Mouse (Mus musculus): ENCODE data around the gene Usp10. TPM values are rescaled to one million over a fixed set of nuclear protein-coding genes. Genes with fewer than 3 reads are reported as not detected.

Gene Usp10
- polyA plus RNA-seq, 1 experiment from 2014 or later = 181 TPM

DNA sequence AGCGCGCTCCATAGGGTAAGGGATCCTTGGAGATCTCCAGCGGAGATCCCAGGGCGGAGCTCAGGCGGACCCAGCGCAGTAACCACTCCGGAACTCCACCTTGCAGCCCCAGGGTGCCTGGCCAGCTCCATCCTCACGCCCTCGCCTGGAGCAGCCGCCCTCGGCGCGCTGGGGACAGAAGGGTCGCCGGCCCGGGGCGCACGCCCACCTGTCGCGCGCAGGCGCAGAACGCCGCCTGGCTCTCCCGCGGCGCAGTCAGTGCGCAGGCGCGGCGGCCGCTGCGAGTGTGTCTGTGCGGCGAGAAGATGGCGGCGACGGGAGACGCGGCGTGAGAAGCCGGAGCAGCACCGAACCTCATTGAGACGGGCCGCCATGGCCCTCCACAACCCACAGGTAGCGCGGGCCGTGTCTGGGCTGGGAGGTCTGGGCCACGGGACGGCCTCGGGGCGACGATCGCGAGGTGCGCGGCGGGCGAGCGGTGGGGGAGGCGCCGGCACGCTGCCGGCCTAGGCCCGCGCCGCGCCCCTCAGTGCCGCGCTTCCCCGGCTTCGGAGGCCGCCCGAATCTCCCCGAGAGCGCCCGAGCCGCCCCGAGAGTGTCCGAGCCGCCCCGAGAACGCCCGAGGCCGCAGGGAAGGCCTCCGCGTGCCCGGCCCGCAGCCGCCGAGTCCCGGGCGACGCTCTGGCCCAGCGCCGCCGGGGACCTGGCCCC lies 542 bp downstream of the Usp10 start, which contains the start of gene Gm20388:
Gene Gm20388 (plus strand): TSS at position 295 of the 711 bp plus-strand sequence.
- ATAC-seq (ENCODE audit: insufficient read depth, low FRiP score, low TSS enrichment) (peak; percentile 89), DNase-seq (ENCODE audit: low spot score) (peak; percentile 96)
- Histone ChIP-seq H3K27ac (ENCODE audit: low read depth, low read length) (peak within 1 kb of the TSS; percentile 80), H3K4me1 (ENCODE audit: control insufficient read depth, insufficient read depth, low read length) (peaks cover 22% of the 10 kb centered on the region), H3K36me3 (ENCODE audit: control insufficient read depth, insufficient read depth, low read length) (no peaks in the 10 kb centered on the region), H3K27me3 (ENCODE audit: control insufficient read depth, insufficient read depth, low read length) (no peaks in the 10 kb centered on the region), H3K4me2 (ENCODE audit: low read depth) (peak within 1 kb of the TSS; percentile 76), H3K4me3 (ENCODE audit: low read depth, low read length) (peak within 1 kb of the TSS; percentile 89), H3K9me3 (ENCODE audit: control insufficient read depth, low read length) (no peaks in the 10 kb centered on the region), H3K9ac (ENCODE audit: low read length) (peak within 1 kb of the TSS; percentile 92)
- WGBS = under 1% methylated on average over 51 of the region's 97 CpGs

DNA sequence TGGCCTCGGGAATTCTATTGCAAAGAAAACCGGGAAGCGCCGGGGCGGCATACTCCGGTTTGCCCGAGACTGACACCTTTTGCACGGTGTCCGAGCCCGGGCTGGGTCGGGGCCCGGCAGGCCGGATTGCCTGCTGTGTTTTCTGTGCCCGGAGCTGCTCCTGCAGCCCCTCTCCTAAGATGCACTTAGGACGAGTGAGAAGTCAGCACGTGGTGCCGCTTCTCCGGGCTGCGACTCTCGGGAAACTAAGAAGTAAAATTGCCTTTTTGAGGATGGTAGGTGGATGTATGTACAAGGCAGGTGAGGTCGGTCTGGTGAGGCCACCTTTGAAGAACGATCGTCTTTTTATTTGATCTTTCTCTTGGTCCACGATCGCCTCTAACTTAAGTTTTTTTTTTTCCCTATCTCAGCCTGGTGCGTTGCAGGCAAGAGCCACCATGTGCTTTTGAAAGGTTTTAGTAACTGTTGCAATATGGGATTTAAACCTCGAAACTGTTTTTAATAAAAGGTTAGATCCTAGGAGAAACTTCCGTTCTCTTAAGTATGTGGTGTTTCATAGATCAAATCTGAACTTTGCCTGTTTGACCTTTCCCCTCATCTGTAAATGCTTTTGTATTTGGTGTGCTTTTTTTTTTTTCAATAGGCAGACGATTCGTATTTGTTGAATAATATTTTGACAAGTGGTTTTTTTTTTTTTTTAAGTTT lies 1.2 kb downstream of the Usp10 start:
- no peaks in the 10 kb centered on the region for H3K9me3 ChIP-seq (ENCODE audit: control insufficient read depth, low read length)
- H3K36me3 ChIP-seq (ENCODE audit: control insufficient read depth, insufficient read depth, low read length) = no peaks in the 10 kb centered on the region
- DNase-seq (ENCODE audit: low spot score) (no peak), ATAC-seq (ENCODE audit: insufficient read depth, low FRiP score, low TSS enrichment) (peak; percentile 76)
- peak overlapping the region; percentile 89 for H3K4me3 ChIP-seq (ENCODE audit: low read depth, low read length)
- peak overlapping the region; percentile 80 for H3K27ac ChIP-seq (ENCODE audit: low read depth, low read length)
- H3K4me1 ChIP-seq (ENCODE audit: control insufficient read depth, insufficient read depth, low read length) = peaks cover 22% of the 10 kb centered on the region
- H3K9ac ChIP-seq (ENCODE audit: low read length) = peak overlapping the region; percentile 92
- H3K27me3 ChIP-seq (ENCODE audit: control insufficient read depth, insufficient read depth, low read length) = no peaks in the 10 kb centered on the region
- under 1% methylated on average over 30 of the region's 30 CpGs for WGBS
- H3K4me2 ChIP-seq (ENCODE audit: low read depth) = peak overlapping the region; percentile 76

DNA sequence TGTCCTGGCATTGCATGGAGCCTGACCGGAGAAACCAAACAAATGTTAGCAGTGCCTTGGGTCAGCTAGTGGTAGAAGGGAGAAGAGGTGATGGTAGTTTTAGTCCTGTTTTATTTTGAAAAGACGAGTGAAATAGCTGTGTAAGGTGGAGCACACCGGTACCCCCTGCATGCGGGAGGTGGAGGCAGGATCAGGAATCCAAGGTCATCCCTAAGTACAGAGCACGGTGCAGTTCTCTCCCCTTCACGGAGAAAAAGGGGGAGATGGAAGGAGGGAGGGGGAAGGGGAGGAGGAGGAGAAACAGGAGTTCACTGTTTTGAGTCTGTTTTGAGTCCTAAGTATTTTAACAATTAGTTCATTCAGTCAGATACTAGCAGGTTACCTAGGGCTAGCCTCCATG lies 2.5 kb downstream of the Usp10 start:
- H3K9ac ChIP-seq (ENCODE audit: low read length) = no peak overlapping the region
- no peak overlapping the region for H3K27ac ChIP-seq (ENCODE audit: low read depth, low read length)
- 47% methylated on average over 6 of the region's 6 CpGs for WGBS
- peak overlapping the region; percentile 76 for H3K4me2 ChIP-seq (ENCODE audit: low read depth)
- H3K4me1 ChIP-seq (ENCODE audit: control insufficient read depth, insufficient read depth, low read length) = peaks cover 22% of the 10 kb centered on the region
- no peaks in the 10 kb centered on the region for H3K9me3 ChIP-seq (ENCODE audit: control insufficient read depth, low read length)
- ATAC-seq (ENCODE audit: insufficient read depth, low FRiP score, low TSS enrichment) (no peak), DNase-seq (ENCODE audit: low spot score) (no peak)
- no peaks in the 10 kb centered on the region for H3K36me3 ChIP-seq (ENCODE audit: control insufficient read depth, insufficient read depth, low read length)
- H3K4me3 ChIP-seq (ENCODE audit: low read depth, low read length) = no peak overlapping the region
- no peaks in the 10 kb centered on the region for H3K27me3 ChIP-seq (ENCODE audit: control insufficient read depth, insufficient read depth, low read length)

DNA sequence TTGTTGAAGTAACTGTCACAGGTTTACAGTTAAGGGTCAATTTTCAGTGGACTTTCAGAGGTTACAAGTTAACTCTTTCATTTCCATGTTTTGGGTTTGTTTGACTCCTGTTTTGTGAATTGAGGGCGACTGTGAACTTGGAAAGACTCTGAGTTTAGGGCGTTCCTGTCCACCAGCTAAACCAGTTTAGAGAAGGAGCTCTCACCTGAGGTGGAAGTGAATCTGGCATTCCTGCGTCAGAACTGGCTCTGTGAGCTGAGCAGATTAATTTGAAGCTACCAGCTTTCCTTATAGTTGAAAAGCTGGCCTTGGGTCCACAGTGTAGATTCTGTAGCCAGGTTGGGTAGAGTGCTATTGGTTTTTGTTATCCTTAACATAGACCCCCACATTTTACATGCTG lies 3.0 kb downstream of the Usp10 start:
- Histone ChIP-seq H3K27ac (ENCODE audit: low read depth, low read length) (no peak overlapping the region), H3K36me3 (ENCODE audit: control insufficient read depth, insufficient read depth, low read length) (no peaks in the 10 kb centered on the region), H3K27me3 (ENCODE audit: control insufficient read depth, insufficient read depth, low read length) (no peaks in the 10 kb centered on the region), H3K4me2 (ENCODE audit: low read depth) (no peak overlapping the region), H3K9ac (ENCODE audit: low read length) (no peak overlapping the region), H3K9me3 (ENCODE audit: control insufficient read depth, low read length) (no peaks in the 10 kb centered on the region), H3K4me1 (ENCODE audit: control insufficient read depth, insufficient read depth, low read length) (peaks cover 22% of the 10 kb centered on the region), H3K4me3 (ENCODE audit: low read depth, low read length) (no peak overlapping the region)
- DNase-seq (ENCODE audit: low spot score) = no peak
- no peak for ATAC-seq (ENCODE audit: insufficient read depth, low FRiP score, low TSS enrichment)
- 85% methylated on average over 3 of the region's 3 CpGs for WGBS

DNA sequence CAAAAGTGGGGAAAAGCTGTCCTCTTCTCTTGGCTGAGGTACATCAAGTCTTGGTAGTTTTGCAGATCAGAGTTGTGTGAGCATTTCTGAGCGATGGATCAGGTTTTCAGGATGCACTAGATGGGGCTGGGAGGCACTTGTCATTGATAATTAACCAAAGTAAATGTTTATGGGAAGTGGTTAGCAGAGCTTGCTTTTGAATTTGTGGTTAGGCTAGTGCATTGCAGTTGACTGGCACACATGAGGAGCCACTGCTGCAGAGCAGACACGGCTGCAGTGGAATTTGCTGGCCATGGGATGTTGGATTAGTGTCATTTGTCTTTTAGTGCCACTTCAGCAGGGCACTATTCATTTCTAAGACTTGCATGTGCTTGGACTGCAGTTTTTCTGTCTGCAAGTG lies 4.0 kb downstream of the Usp10 start:
- no peaks in the 10 kb centered on the region for H3K27me3 ChIP-seq (ENCODE audit: control insufficient read depth, insufficient read depth, low read length)
- H3K4me1 ChIP-seq (ENCODE audit: control insufficient read depth, insufficient read depth, low read length) = peaks cover 22% of the 10 kb centered on the region
- no peak overlapping the region for H3K27ac ChIP-seq (ENCODE audit: low read depth, low read length)
- no peak overlapping the region for H3K4me3 ChIP-seq (ENCODE audit: low read depth, low read length)
- DNase-seq (ENCODE audit: low spot score) (no peak), ATAC-seq (ENCODE audit: insufficient read depth, low FRiP score, low TSS enrichment) (no peak)
- WGBS = 65% methylated on average over 2 of the region's 2 CpGs
- no peak overlapping the region for H3K4me2 ChIP-seq (ENCODE audit: low read depth)
- no peaks in the 10 kb centered on the region for H3K36me3 ChIP-seq (ENCODE audit: control insufficient read depth, insufficient read depth, low read length)
- H3K9ac ChIP-seq (ENCODE audit: low read length) = no peak overlapping the region
- no peaks in the 10 kb centered on the region for H3K9me3 ChIP-seq (ENCODE audit: control insufficient read depth, low read length)

DNA sequence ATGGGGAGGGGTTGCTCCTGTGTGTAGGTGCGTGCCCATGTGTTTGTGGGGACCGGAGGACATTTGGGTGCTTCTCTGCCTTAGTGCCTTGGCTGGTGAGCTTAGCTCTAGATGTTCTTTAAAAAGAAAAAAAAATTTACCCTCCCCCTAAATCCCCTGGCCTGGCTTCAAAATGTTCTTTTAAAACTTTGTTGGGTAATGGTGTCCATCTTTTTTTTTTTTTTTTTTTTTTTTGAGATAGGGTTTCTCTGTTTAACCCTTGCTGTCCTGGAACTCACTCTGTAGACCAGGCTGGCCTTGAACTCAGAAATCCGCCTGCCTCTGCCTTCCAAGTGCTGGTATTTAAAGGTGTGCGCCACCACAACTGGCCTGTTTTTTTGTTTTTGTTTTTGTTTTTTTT lies 5.1 kb downstream of the Usp10 start:
- no peak overlapping the region for H3K9ac ChIP-seq (ENCODE audit: low read length)
- no peaks in the 10 kb centered on the region for H3K27me3 ChIP-seq (ENCODE audit: control insufficient read depth, insufficient read depth, low read length)
- H3K4me3 ChIP-seq (ENCODE audit: low read depth, low read length) = no peak overlapping the region
- no peak overlapping the region for H3K27ac ChIP-seq (ENCODE audit: low read depth, low read length)
- H3K4me1 ChIP-seq (ENCODE audit: control insufficient read depth, insufficient read depth, low read length) = peaks cover 22% of the 10 kb centered on the region
- no peak overlapping the region for H3K4me2 ChIP-seq (ENCODE audit: low read depth)
- no peaks in the 10 kb centered on the region for H3K9me3 ChIP-seq (ENCODE audit: control insufficient read depth, low read length)
- no peaks in the 10 kb centered on the region for H3K36me3 ChIP-seq (ENCODE audit: control insufficient read depth, insufficient read depth, low read length)
- no peak for DNase-seq (ENCODE audit: low spot score)
- 92% methylated on average over 4 of the region's 4 CpGs for WGBS
- no peak for ATAC-seq (ENCODE audit: insufficient read depth, low FRiP score, low TSS enrichment)

DNA sequence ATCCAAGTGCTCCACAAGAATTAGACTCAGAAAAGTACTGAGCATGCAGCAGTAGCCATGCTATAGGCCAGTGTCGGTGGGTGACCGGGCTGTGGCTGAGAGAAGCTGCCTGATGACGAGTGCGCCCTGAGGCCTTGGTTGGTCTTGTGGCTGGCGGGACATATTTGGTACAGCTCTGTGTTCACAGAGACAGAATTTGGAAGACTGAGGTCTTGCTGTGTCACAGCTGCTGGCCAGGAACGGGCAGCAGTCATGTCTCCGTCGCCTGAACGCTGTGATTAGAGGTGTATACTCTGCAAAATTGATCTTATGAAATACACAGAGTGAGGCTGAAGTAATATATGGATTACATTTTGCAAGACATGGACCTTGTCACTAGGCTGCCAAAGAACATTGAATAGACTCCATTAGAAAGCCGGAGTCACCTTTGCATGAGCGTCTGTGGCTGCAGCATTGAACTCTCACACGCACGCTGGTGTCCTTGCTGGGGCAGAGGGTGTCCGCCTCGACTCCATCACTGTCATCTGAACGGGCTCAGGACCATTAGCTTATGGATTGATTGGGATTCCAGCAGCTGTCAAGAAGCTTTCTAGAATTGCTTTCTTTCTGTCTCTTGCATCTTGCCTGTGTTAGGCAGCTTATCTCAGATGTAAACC lies 6.2 kb downstream of the Usp10 start:
- H3K9me3 ChIP-seq (ENCODE audit: control insufficient read depth, low read length) = no peaks in the 10 kb centered on the region
- no peak overlapping the region for H3K27ac ChIP-seq (ENCODE audit: low read depth, low read length)
- H3K4me2 ChIP-seq (ENCODE audit: low read depth) = no peak overlapping the region
- no peak overlapping the region for H3K4me3 ChIP-seq (ENCODE audit: low read depth, low read length)
- DNase-seq (ENCODE audit: low spot score) = no peak
- H3K27me3 ChIP-seq (ENCODE audit: control insufficient read depth, insufficient read depth, low read length) = no peaks in the 10 kb centered on the region
- peaks cover 24% of the 10 kb centered on the region for H3K4me1 ChIP-seq (ENCODE audit: control insufficient read depth, insufficient read depth, low read length)
- whole genome bisulfite sequencing = 83% methylated on average over 16 of the region's 16 CpGs
- no peak for ATAC-seq (ENCODE audit: insufficient read depth, low FRiP score, low TSS enrichment)
- H3K36me3 ChIP-seq (ENCODE audit: control insufficient read depth, insufficient read depth, low read length) = no peaks in the 10 kb centered on the region
- H3K9ac ChIP-seq (ENCODE audit: low read length) = no peak overlapping the region

DNA sequence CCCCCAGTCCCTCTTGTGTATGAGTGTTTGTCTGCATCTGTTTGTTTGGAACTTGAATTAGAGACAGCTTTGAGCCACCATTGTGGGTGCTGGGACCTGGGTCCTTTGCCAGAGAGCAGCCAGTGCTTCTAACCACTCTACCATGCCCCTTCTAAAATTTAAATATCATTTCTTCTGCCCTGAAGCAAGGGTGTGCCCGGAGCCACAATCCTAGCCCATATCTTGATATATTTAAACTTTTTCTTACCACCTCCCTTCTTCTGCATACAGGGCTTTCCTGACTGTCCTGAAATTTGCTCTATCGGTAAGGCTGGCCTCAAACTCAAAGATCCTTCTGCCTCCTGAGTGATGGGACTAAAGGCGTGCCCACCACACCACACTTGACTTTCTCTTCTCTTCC lies 7.3 kb downstream of the Usp10 start:
- ATAC-seq (ENCODE audit: insufficient read depth, low FRiP score, low TSS enrichment) = no peak
- Histone ChIP-seq H3K4me2 (ENCODE audit: low read depth) (no peak overlapping the region), H3K4me1 (ENCODE audit: control insufficient read depth, insufficient read depth, low read length) (peaks cover 17% of the 10 kb centered on the region), H3K9ac (ENCODE audit: low read length) (no peak overlapping the region), H3K4me3 (ENCODE audit: low read depth, low read length) (no peak overlapping the region), H3K27me3 (ENCODE audit: control insufficient read depth, insufficient read depth, low read length) (no peaks in the 10 kb centered on the region), H3K9me3 (ENCODE audit: control insufficient read depth, low read length) (no peaks in the 10 kb centered on the region), H3K36me3 (ENCODE audit: control insufficient read depth, insufficient read depth, low read length) (no peaks in the 10 kb centered on the region), H3K27ac (ENCODE audit: low read depth, low read length) (no peak overlapping the region)
- WGBS = 99% methylated on average over 3 of the region's 3 CpGs
- DNase-seq (ENCODE audit: low spot score) = no peak

All from neural tube, embryonic 11.5 days (tissue).